Mouse (Mus musculus) MEL (cell line): Measurements from ENCODE around the gene Zfp607b.

ENCODE experiments used
- CTCF ChIP-seq, 3 experiments: IDR thresholded peaks in 2 of 3; conservative IDR thresholded peaks in 1 of 3; 2 replicates each; pipeline ENCODE4 v1.5.1; 2011 to 2012; ENCODE audit warnings: low read length in 3 of 3, low read depth in 2 of 3, mild to moderate bottlenecking in 2 of 3, improper control_type of control experiment in 1 of 3, inconsistent platforms in 1 of 3, mixed read lengths in 1 of 3, moderate library complexity in 1 of 3; ENCODE audit not compliant: control insufficient read depth in 1 of 3, insufficient read depth in 1 of 3, poor library complexity in 1 of 3, severe bottlenecking in 1 of 3
- USF2 ChIP-seq, 2 experiments: IDR thresholded peaks; 2 replicates each; pipeline ENCODE4 v1.6.1; 2011 to 2012; ENCODE audit warnings: improper control_type of control experiment in 2 of 2, low read length in 2 of 2, borderline replicate concordance in 1 of 2, inconsistent platforms in 1 of 2, low read depth in 1 of 2, mild to moderate bottlenecking in 1 of 2; ENCODE audit not compliant: insufficient read depth in 1 of 2

- TF ChIP-seq USF2 (IDR thresholded peaks at IDR 0.05; ENCODE audit: borderline replicate concordance in 1 of 2, insufficient read depth in 1 of 2, low read depth in 1 of 2, low read length in 2 of 2): no peak
- TF ChIP-seq CTCF (IDR thresholded peaks at IDR 0.05 in 2 of 3, conservative IDR thresholded peaks at IDR 0.05 in 1 of 3; ENCODE audit: control insufficient read depth in 1 of 3, insufficient read depth in 1 of 3, low read depth in 2 of 3, low read length in 3 of 3, poor library complexity in 1 of 3, severe bottlenecking in 1 of 3): no peak
These were observed 5.9 kb upstream of the Zfp607b start for GRCm38 (mm10) chr7:27683218-27683617.
